Mouse (Mus musculus) E14TG2a.4 (cell line): ENCODE results near the gene Olfr523.

Experiments used
- CTCF ChIP-seq: conservative IDR thresholded peaks from 2 replicates; pipeline ENCODE4 v1.5.1; 2014; ENCODE audit warnings: low read length
- NANOG ChIP-seq: IDR thresholded peaks from 2 replicates; pipeline ENCODE4 v1.6.1; 2014; ENCODE audit warnings: borderline replicate concordance, low read length, mixed read lengths
- POU5F1 ChIP-seq: IDR thresholded peaks from 2 replicates; pipeline ENCODE4 v1.6.1; 2014; ENCODE audit warnings: low read length, borderline replicate concordance

DNA sequence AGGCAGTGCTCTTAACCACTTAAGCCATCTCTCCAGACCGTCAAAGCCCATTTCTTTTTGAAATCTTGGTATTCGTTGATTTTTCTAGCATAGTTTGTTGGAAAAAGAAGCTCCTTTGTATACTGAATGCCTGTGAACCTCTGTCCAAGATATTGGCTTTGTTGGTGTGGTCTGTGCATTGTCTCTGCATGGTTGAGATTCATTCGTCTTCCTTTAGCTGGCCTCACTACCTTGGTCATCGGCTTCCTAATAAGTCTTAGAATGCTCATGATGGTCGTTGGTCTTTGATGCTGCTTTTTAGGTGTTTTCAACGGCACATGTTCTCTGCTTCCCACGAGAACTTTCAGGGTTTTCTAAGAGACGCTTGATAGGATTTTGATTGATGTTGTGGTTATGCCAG, 23.0 kb downstream of the Olfr523 start:
- TF ChIP-seq CTCF (no peak), POU5F1 (no peak), NANOG (no peak)
